Mouse (Mus musculus): ENCODE measurements around the gene Tmie. TPM values are rescaled to one million over a fixed set of nuclear protein-coding genes. Genes with fewer than 3 reads are reported as not detected.

Tmie gene
- polyA plus RNA-seq, 1 experiment from 2014 or later = 0.70 TPM

GRCm38 (mm10) chr9:110907838-110908630 lies 28.1 kb upstream of the Tmie start:
- H3K36me3 ChIP-seq (ENCODE audit: control insufficient read depth, insufficient read depth, low read length) = no peaks in the 10 kb centered on the region
- H3K4me2 ChIP-seq (ENCODE audit: low read depth) = no peak overlapping the region
- no peaks in the 10 kb centered on the region for H3K27me3 ChIP-seq (ENCODE audit: control insufficient read depth, insufficient read depth, low read length)
- no peaks in the 10 kb centered on the region for H3K4me1 ChIP-seq (ENCODE audit: control insufficient read depth, insufficient read depth, low read length)
- H3K9me3 ChIP-seq (ENCODE audit: control insufficient read depth, low read length) = no peaks in the 10 kb centered on the region
- no peak overlapping the region for H3K4me3 ChIP-seq (ENCODE audit: low read depth, low read length)
- no peak overlapping the region for H3K9ac ChIP-seq (ENCODE audit: low read length)
- 79% methylated on average over 4 of the region's 4 CpGs for WGBS
- no peak overlapping the region for H3K27ac ChIP-seq (ENCODE audit: low read depth, low read length)
- DNase-seq (ENCODE audit: low spot score) (no peak), ATAC-seq (ENCODE audit: insufficient read depth, low FRiP score, low TSS enrichment) (no peak)

- Histone ChIP-seq H3K9me3 (ENCODE audit: control insufficient read depth, low read length) (no peaks in the 10 kb centered on the region), H3K9ac (ENCODE audit: low read length) (no peak overlapping the region), H3K27me3 (ENCODE audit: control insufficient read depth, insufficient read depth, low read length) (no peaks in the 10 kb centered on the region), H3K36me3 (ENCODE audit: control insufficient read depth, insufficient read depth, low read length) (no peaks in the 10 kb centered on the region), H3K4me3 (ENCODE audit: low read depth, low read length) (no peak overlapping the region), H3K4me1 (ENCODE audit: control insufficient read depth, insufficient read depth, low read length) (no peaks in the 10 kb centered on the region), H3K27ac (ENCODE audit: low read depth, low read length) (no peak overlapping the region), H3K4me2 (ENCODE audit: low read depth) (no peak overlapping the region)
- ATAC-seq (ENCODE audit: insufficient read depth, low FRiP score, low TSS enrichment) (no peak), DNase-seq (ENCODE audit: low spot score) (no peak)
- 90% methylated on average over 11 of the region's 11 CpGs for WGBS
These were observed 27.4 kb upstream of the Tmie start for GRCm38 (mm10) chr9:110907201-110907837.

- DNase-seq (ENCODE audit: low spot score) (no peak), ATAC-seq (ENCODE audit: insufficient read depth, low FRiP score, low TSS enrichment) (no peak)
- Histone ChIP-seq H3K27me3 (ENCODE audit: control insufficient read depth, insufficient read depth, low read length) (no peaks in the 10 kb centered on the region), H3K4me1 (ENCODE audit: control insufficient read depth, insufficient read depth, low read length) (no peaks in the 10 kb centered on the region), H3K9me3 (ENCODE audit: control insufficient read depth, low read length) (no peaks in the 10 kb centered on the region), H3K36me3 (ENCODE audit: control insufficient read depth, insufficient read depth, low read length) (no peaks in the 10 kb centered on the region), H3K27ac (ENCODE audit: low read depth, low read length) (no peak overlapping the region), H3K9ac (ENCODE audit: low read length) (no peak overlapping the region), H3K4me2 (ENCODE audit: low read depth) (no peak overlapping the region), H3K4me3 (ENCODE audit: low read depth, low read length) (no peak overlapping the region)
- 91% methylated on average over 4 of the region's 4 CpGs for WGBS
These were observed 22.4 kb upstream of the Tmie start for GRCm38 (mm10) chr9:110902271-110902670.

- H3K4me3 ChIP-seq (ENCODE audit: low read depth, low read length) = no peak overlapping the region
- H3K4me2 ChIP-seq (ENCODE audit: low read depth) = no peak overlapping the region
- 84% methylated on average over 6 of the region's 6 CpGs for WGBS
- no peak overlapping the region for H3K9ac ChIP-seq (ENCODE audit: low read length)
- no peaks in the 10 kb centered on the region for H3K4me1 ChIP-seq (ENCODE audit: control insufficient read depth, insufficient read depth, low read length)
- H3K9me3 ChIP-seq (ENCODE audit: control insufficient read depth, low read length) = no peaks in the 10 kb centered on the region
- no peaks in the 10 kb centered on the region for H3K27me3 ChIP-seq (ENCODE audit: control insufficient read depth, insufficient read depth, low read length)
- no peaks in the 10 kb centered on the region for H3K36me3 ChIP-seq (ENCODE audit: control insufficient read depth, insufficient read depth, low read length)
- DNase-seq (ENCODE audit: low spot score) (no peak), ATAC-seq (ENCODE audit: insufficient read depth, low FRiP score, low TSS enrichment) (no peak)
- H3K27ac ChIP-seq (ENCODE audit: low read depth, low read length) = no peak overlapping the region
These were observed 21.3 kb upstream of the Tmie start for GRCm38 (mm10) chr9:110901204-110901603.

- H3K27me3 ChIP-seq (ENCODE audit: control insufficient read depth, insufficient read depth, low read length) = no peaks in the 10 kb centered on the region
- H3K36me3 ChIP-seq (ENCODE audit: control insufficient read depth, insufficient read depth, low read length) = no peaks in the 10 kb centered on the region
- DNase-seq (ENCODE audit: low spot score) = no peak
- no peaks in the 10 kb centered on the region; the same call in 1 of the 2 replicates for H3K4me1 ChIP-seq (ENCODE audit: control insufficient read depth, insufficient read depth, low read length)
- no peaks in the 10 kb centered on the region for H3K9me3 ChIP-seq (ENCODE audit: control insufficient read depth, low read length)
- no peak overlapping the region for H3K27ac ChIP-seq (ENCODE audit: low read depth, low read length)
- H3K4me2 ChIP-seq (ENCODE audit: low read depth) = no peak overlapping the region
- ATAC-seq (ENCODE audit: insufficient read depth, low FRiP score, low TSS enrichment) = no peak
- no peak overlapping the region for H3K9ac ChIP-seq (ENCODE audit: low read length)
- no peak overlapping the region for H3K4me3 ChIP-seq (ENCODE audit: low read depth, low read length)
- 69% methylated on average over 10 of the region's 10 CpGs for WGBS
These were observed 19.6 kb upstream of the Tmie start for GRCm38 (mm10) chr9:110899451-110900008.

- Histone ChIP-seq H3K36me3 (ENCODE audit: control insufficient read depth, insufficient read depth, low read length) (no peaks in the 10 kb centered on the region), H3K27me3 (ENCODE audit: control insufficient read depth, insufficient read depth, low read length) (no peaks in the 10 kb centered on the region), H3K4me1 (ENCODE audit: control insufficient read depth, insufficient read depth, low read length) (no peaks in the 10 kb centered on the region; the same call in 1 of the 2 replicates), H3K4me3 (ENCODE audit: low read depth, low read length) (no peak overlapping the region), H3K4me2 (ENCODE audit: low read depth) (peak overlapping the region; percentile 4; the same call in 1 of the 2 replicates), H3K27ac (ENCODE audit: low read depth, low read length) (no peak overlapping the region), H3K9me3 (ENCODE audit: control insufficient read depth, low read length) (no peaks in the 10 kb centered on the region), H3K9ac (ENCODE audit: low read length) (no peak overlapping the region)
- DNase-seq (ENCODE audit: low spot score) (peak; percentile 46), ATAC-seq (ENCODE audit: insufficient read depth, low FRiP score, low TSS enrichment) (peak; percentile 45; the same call in 1 of the 2 replicates)
- 4% methylated on average over 6 of the region's 6 CpGs for WGBS
These were observed 16.7 kb upstream of the Tmie start for GRCm38 (mm10) chr9:110896595-110896994.

GRCm38 (mm10) chr9:110895994-110896393 lies 16.1 kb upstream of the Tmie start:
- no peaks in the 10 kb centered on the region; the same call in 1 of the 2 replicates for H3K4me1 ChIP-seq (ENCODE audit: control insufficient read depth, insufficient read depth, low read length)
- H3K4me2 ChIP-seq (ENCODE audit: low read depth) = peak overlapping the region; percentile 4; the same call in 1 of the 2 replicates
- DNase-seq (ENCODE audit: low spot score) = no peak
- no peak overlapping the region for H3K9ac ChIP-seq (ENCODE audit: low read length)
- no peak overlapping the region for H3K4me3 ChIP-seq (ENCODE audit: low read depth, low read length)
- 13% methylated on average over 7 of the region's 7 CpGs for WGBS
- no peak overlapping the region for H3K27ac ChIP-seq (ENCODE audit: low read depth, low read length)
- H3K9me3 ChIP-seq (ENCODE audit: control insufficient read depth, low read length) = no peaks in the 10 kb centered on the region
- H3K36me3 ChIP-seq (ENCODE audit: control insufficient read depth, insufficient read depth, low read length) = no peaks in the 10 kb centered on the region
- no peaks in the 10 kb centered on the region for H3K27me3 ChIP-seq (ENCODE audit: control insufficient read depth, insufficient read depth, low read length)
- 0 out of 2 replicates have a peak, but pooled peaks have one; percentile 31 for ATAC-seq (ENCODE audit: insufficient read depth, low FRiP score, low TSS enrichment)

GRCm38 (mm10) chr9:110895507-110895906 lies 15.6 kb upstream of the Tmie start:
- WGBS = 50% methylated on average over 5 of the region's 5 CpGs
- Histone ChIP-seq H3K9me3 (ENCODE audit: control insufficient read depth, low read length) (no peaks in the 10 kb centered on the region), H3K4me2 (ENCODE audit: low read depth) (no peak overlapping the region), H3K27ac (ENCODE audit: low read depth, low read length) (no peak overlapping the region), H3K27me3 (ENCODE audit: control insufficient read depth, insufficient read depth, low read length) (no peaks in the 10 kb centered on the region), H3K4me1 (ENCODE audit: control insufficient read depth, insufficient read depth, low read length) (no peaks in the 10 kb centered on the region; the same call in 1 of the 2 replicates), H3K36me3 (ENCODE audit: control insufficient read depth, insufficient read depth, low read length) (no peaks in the 10 kb centered on the region), H3K9ac (ENCODE audit: low read length) (no peak overlapping the region), H3K4me3 (ENCODE audit: low read depth, low read length) (no peak overlapping the region)
- ATAC-seq (ENCODE audit: insufficient read depth, low FRiP score, low TSS enrichment) (no peak), DNase-seq (ENCODE audit: low spot score) (no peak)
